ENCODE assay signal across 25 mouse cellular contexts in the genomic region with DNA sequence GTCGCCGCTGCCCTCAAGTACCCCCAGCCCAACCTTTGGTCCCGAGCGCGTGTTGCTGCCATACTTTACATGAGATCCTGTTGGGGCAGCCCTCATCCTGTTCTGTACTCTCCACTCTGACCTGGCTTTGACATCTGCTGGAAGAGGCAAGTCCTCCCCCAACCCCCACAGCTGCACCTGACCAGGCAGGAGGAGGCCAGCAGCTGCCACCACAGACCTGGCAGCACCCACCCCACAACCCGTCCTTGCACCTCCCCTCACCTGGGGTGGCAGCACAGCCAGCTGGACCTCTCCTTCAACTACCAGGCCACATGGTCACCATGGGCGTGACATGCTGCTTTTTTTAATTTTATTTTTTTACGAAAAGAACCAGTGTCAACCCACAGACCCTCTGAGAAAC. TPM values are rescaled to one million over a fixed set of nuclear protein-coding genes. Genes with fewer than 3 reads are reported as not detected.
DNase-seq lines count a peak whose midpoint lies in the region; ATAC-seq and TF ChIP-seq lines count a peak whose summit lies in the region.
"Had no signal": no experiment of that assay in that cellular context is flagged by ENCODE, and none has a peak within 500 bp of the region (broad histone marks: within the 10 kb centered on the region; RNA-seq: fewer than 3 reads in every experiment).

No protein-coding gene starts in this region.

- no peaks in the 10 kb centered on the region for H3K9me3 ChIP-seq in intestine, postnatal 0 days (ENCODE audit: control insufficient read depth)
- no peaks in the 10 kb centered on the region for H3K9me3 ChIP-seq in intestine, embryonic 16.5 days (ENCODE audit: control insufficient read depth, low read length)
- H3K9me3 ChIP-seq: forebrain, embryonic 10.5 days; forebrain, embryonic 13.5 days; heart, embryonic 10.5 days; heart, embryonic 13.5 days had no signal

- no peaks in the 10 kb centered on the region for H3K27me3 ChIP-seq in intestine, postnatal 0 days (replicated peaks; ENCODE audit: control insufficient read depth, insufficient read depth, low read length)
- no peaks in the 10 kb centered on the region for H3K27me3 ChIP-seq in intestine, embryonic 16.5 days (replicated peaks; ENCODE audit: control insufficient read depth, insufficient read depth, low read length)
- H3K27me3 ChIP-seq: forebrain, embryonic 13.5 days; heart, embryonic 13.5 days had no signal

- H3K4me2 ChIP-seq in intestine, postnatal 0 days (replicated peaks; ENCODE audit: low read depth): no peak overlapping the region
- H3K4me2 ChIP-seq in intestine, embryonic 16.5 days (ENCODE audit: low read depth, low read length): no peak overlapping the region
- H3K4me2 ChIP-seq: forebrain, embryonic 13.5 days; heart, embryonic 13.5 days; hindbrain, embryonic 14.5 days had no signal

- DNase-seq in layer of hippocampus, adult 9-11 months: peak; percentile 19
- DNase-seq in layer of hippocampus, postnatal 14 days (ENCODE audit: low spot score in 2 of 2): no peak
- peak; percentile 3 for DNase-seq in thymus, postnatal 14 days
- no peak for DNase-seq in thymus, adult 18-20 months
- no peak for DNase-seq in spleen, postnatal 4 days (ENCODE audit: low spot score in 2 of 2)
- DNase-seq: adrenal gland, adult 8-10 months; adrenal gland, postnatal 25 days; B cell, adult 2 months; cerebellum, adult 11-12 months; cerebellum, adult 9-10 months; cerebellum, postnatal 14 days; forebrain, postnatal 0 days; gastrocnemius, postnatal 36 days; heart, adult 2 months; heart, postnatal 14 days; heart, postnatal 4 days had no signal

- H3K9ac ChIP-seq in intestine, postnatal 0 days (ENCODE audit: low read depth, low read length): no peak overlapping the region
- no peak overlapping the region for H3K9ac ChIP-seq in intestine, embryonic 16.5 days (ENCODE audit: low read depth, low read length)
- H3K9ac ChIP-seq: forebrain, embryonic 13.5 days; forebrain, postnatal 0 days; heart, embryonic 13.5 days; hindbrain, embryonic 14.5 days had no signal

- H3K4me1 ChIP-seq in intestine, postnatal 0 days (replicated peaks; ENCODE audit: control insufficient read depth, insufficient read depth, low read length): 0 out of 2 replicates have a peak, but pooled peaks cover 5% of the 10 kb centered on the region
- H3K4me1 ChIP-seq in intestine, embryonic 16.5 days (ENCODE audit: control insufficient read depth, insufficient read depth, low read length): peaks cover 6% of the 10 kb centered on the region

- 0 out of 2 replicates have a peak overlapping the region, but pooled peaks have one; percentile 7 for H3K27ac ChIP-seq in intestine, postnatal 0 days (ENCODE audit: low read depth, low read length)
- no peak overlapping the region for H3K27ac ChIP-seq in intestine, embryonic 16.5 days (ENCODE audit: low read length)
- H3K27ac ChIP-seq: forebrain, embryonic 10.5 days; forebrain, embryonic 13.5 days; heart, adult 2 months; heart, embryonic 10.5 days; heart, embryonic 13.5 days; hindbrain, embryonic 14.5 days; hindbrain, postnatal 0 days had no signal

- no peak overlapping the region for H3K4me3 ChIP-seq in intestine, postnatal 0 days (ENCODE audit: low read depth, low read length)
- no peak overlapping the region for H3K4me3 ChIP-seq in intestine, embryonic 16.5 days (ENCODE audit: low read length)
- H3K4me3 ChIP-seq: forebrain, embryonic 10.5 days; forebrain, embryonic 13.5 days; heart, adult 2 months; heart, embryonic 10.5 days; heart, embryonic 13.5 days had no signal

- WGBS in intestine, postnatal 0 days: 84% methylated on average over 8 of the region's 8 CpGs
- WGBS in intestine, embryonic 16.5 days: 86% methylated on average over 8 of the region's 8 CpGs

- H3K36me3 ChIP-seq in intestine, postnatal 0 days (ENCODE audit: control insufficient read depth, insufficient read depth): peaks cover 66% of the 10 kb centered on the region
- peaks cover 17% of the 10 kb centered on the region; the same call in 1 of the 2 replicates for H3K36me3 ChIP-seq in intestine, embryonic 16.5 days (ENCODE audit: control insufficient read depth, insufficient read depth, low read length)

- no peak for TF ChIP-seq CTCF in intestine, postnatal 0 days (IDR thresholded peaks at IDR 0.05; ENCODE audit: low read depth)

- no peak for ATAC-seq in intestine, postnatal 0 days
- no peak for ATAC-seq in intestine, embryonic 16.5 days
- ATAC-seq: activated CD4-positive, CD25-positive, alpha-beta regulatory T cell, adult 4 months; forebrain, embryonic 13.5 days; forebrain, postnatal 0 days; hindbrain, postnatal 0 days had no signal

RNA-seq across cellular contexts. Expression of a gene that starts 4.2 kb away (rescaled TPM):
- 15.1 and 15.9 TPM in 2 replicates for polyA plus RNA-seq in intestine, postnatal 0 days (2015; fragmentation: Nextera tagmentation; extraction: Ambion mirVana)
- polyA plus RNA-seq in intestine, embryonic 16.5 days (2015; fragmentation: Nextera tagmentation; extraction: Ambion mirVana): 22.0 and 23.5 TPM in 2 replicates
- total RNA-seq in layer of hippocampus, postnatal 14 days (2021): 10 to 100 TPM; 54.3 to 56.9 TPM

RNA-seq across cellular contexts. Expression of a gene that starts 4.3 kb away (rescaled TPM):
- polyA plus RNA-seq in intestine, postnatal 0 days (2015; fragmentation: Nextera tagmentation; extraction: Ambion mirVana): 19.2 and 20.1 TPM in 2 replicates
- polyA plus RNA-seq in intestine, embryonic 16.5 days (2015; fragmentation: Nextera tagmentation; extraction: Ambion mirVana): 34.0 and 34.7 TPM in 2 replicates
- total RNA-seq in layer of hippocampus, postnatal 14 days (2021): 10 to 100 TPM; 14.7 to 15.9 TPM

RNA-seq across cellular contexts. Expression of a gene that starts 27.6 kb away (rescaled TPM):
- 22.1 and 24.4 TPM in 2 replicates for polyA plus RNA-seq in intestine, postnatal 0 days (2015; fragmentation: Nextera tagmentation; extraction: Ambion mirVana)
- 59.5 and 61.2 TPM in 2 replicates for polyA plus RNA-seq in intestine, embryonic 16.5 days (2015; fragmentation: Nextera tagmentation; extraction: Ambion mirVana)
- 100 to 1,000 TPM; 121 to 123 TPM for total RNA-seq in layer of hippocampus, postnatal 14 days (2021)

RNA-seq across cellular contexts. Expression of a gene that starts 41.7 kb away (rescaled TPM):
- polyA plus RNA-seq in intestine, postnatal 0 days (2015; fragmentation: Nextera tagmentation; extraction: Ambion mirVana): 10.0 and 11.9 TPM in 2 replicates
- polyA plus RNA-seq in intestine, embryonic 16.5 days (2015; fragmentation: Nextera tagmentation; extraction: Ambion mirVana): 14.3 and 15.1 TPM in 2 replicates
- 10 to 100 TPM; 66.5 to 68.8 TPM for total RNA-seq in layer of hippocampus, postnatal 14 days (2021)

Comparison
In these comparisons a context has a peak if more than half of its experiments do, and no peak if none do; other contexts are left out.
1. DNase-seq: peak in layer of hippocampus, adult 9-11 months (single experiment) and thymus, postnatal 14 days (single experiment); none in layer of hippocampus, postnatal 14 days (0 of 2), thymus, adult 18-20 months (0 of 2) and spleen, postnatal 4 days (0 of 2).